Mouse (Mus musculus): Measurements from ENCODE around the gene Gm5565.
"Not testable (repeated sequence)": the region's sequence is repeated elsewhere in the genome, so short reads cannot be mapped to it uniquely, and the experiment has no call there.

DNA sequence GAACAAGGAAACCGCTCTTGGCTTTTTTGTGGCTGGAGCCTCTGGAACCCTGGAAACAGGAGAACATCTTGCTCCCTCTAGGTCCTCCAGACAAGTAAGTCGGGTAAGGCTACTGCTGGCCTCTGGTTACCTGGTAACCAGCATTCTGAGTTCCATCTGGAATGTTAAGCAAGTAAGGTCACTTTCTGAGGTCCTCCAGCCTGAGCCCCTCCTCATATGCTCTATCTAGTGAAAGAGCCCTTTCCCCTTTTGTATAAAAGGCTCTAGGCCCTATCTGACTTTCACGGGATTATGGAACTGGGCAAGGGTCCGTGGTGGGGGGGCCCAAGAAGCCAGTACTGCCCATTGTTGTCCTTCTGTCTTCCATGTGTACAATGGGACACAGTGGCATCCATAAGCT lies 24.9 kb upstream of the Gm5565 start, which contains the start of gene 1700001J03Rik:
- not testable (repeated sequence) for TF ChIP-seq GATA1, TAL1 (IDR thresholded peaks at IDR 0.05; ENCODE audit: low read length)
